Mouse (Mus musculus) stomach, embryonic 16.5 days (tissue): ENCODE data around the gene Reep6. TPM values are rescaled to one million over a fixed set of nuclear protein-coding genes. Genes with fewer than 3 reads are reported as not detected.
A peak's percentile ranks its signal among the peaks of the same experiment; 100 is the strongest.

Source experiments
- ATAC-seq: fragments of 200-750 bp; cut with Nextera tagmentation; 2 replicates; pipeline ENCODE4 v1.8.0; 2017; ENCODE audit warnings: moderate number of reproducible peaks, moderate TSS enrichment; ENCODE audit not compliant: insufficient read depth, low FRiP score
- H3K27ac ChIP-seq: fragments of 300-500 bp; sonication (generic); 2 replicates; pipeline ENCODE4 v1.5.1; 2014; ENCODE audit warnings: low read length
- H3K27me3 ChIP-seq: fragments of 300-500 bp; sonication (generic); 2 replicates; pipeline ENCODE4 v1.6.1; 2014; ENCODE audit warnings: low read length, control low read depth, mixed read lengths; ENCODE audit not compliant: control insufficient read depth, insufficient read depth
- H3K36me3 ChIP-seq: fragments of 300-500 bp; sonication (generic); 2 replicates; pipeline ENCODE4 v1.6.1; 2014; ENCODE audit warnings: low read length; ENCODE audit not compliant: control insufficient read depth, insufficient read depth
- H3K4me1 ChIP-seq: fragments of 300-500 bp; sonication (generic); 2 replicates; pipeline ENCODE4 v1.6.1; 2014; ENCODE audit warnings: low read length, control low read depth, mixed read lengths; ENCODE audit not compliant: control insufficient read depth, insufficient read depth
- H3K4me2 ChIP-seq: fragments of 300-500 bp; sonication (generic); 2 replicates; pipeline ENCODE4 v1.6.1; 2014; ENCODE audit warnings: low read depth, low read length, mixed read lengths
- H3K4me3 ChIP-seq: fragments of 300-500 bp; sonication (generic); replicated peaks from 2 replicates; pipeline ENCODE4 v1.5.1; 2014; ENCODE audit warnings: mild to moderate bottlenecking, low read length
- H3K9ac ChIP-seq: fragments of 300-500 bp; sonication (generic); 2 replicates; pipeline ENCODE4 v1.6.1; 2014; ENCODE audit warnings: low read length
- H3K9me3 ChIP-seq: fragments of 300-500 bp; sonication (generic); replicated peaks from 2 replicates; pipeline ENCODE4 v1.6.1; 2016; ENCODE audit warnings: low read length, control low read depth; ENCODE audit not compliant: control insufficient read depth
- WGBS: fragments of 180-500 bp; shearing (Covaris S2); extraction: QIAGEN DNeasy Blood & Tissue Kit; methylation state at CpG from one replicate; pipeline ENCODE4 v1.1.7; 2014; 5-methylcytosine and 5-hydroxymethylcytosine counted together
- polyA plus RNA-seq: library from polyadenylated mRNA; unstranded; fragments of >200 nt; fragmentation: Nextera tagmentation; extraction: Ambion mirVana; gene quantifications from 2 replicates; pipeline ENCODE4 v1.2.1, GENCODE M21; 2015

The Reep6 gene
- polyA plus RNA-seq, 1 experiment from 2014 or later, result 45.2 TPM

- Histone ChIP-seq H3K27ac (no peak overlapping the region), H3K4me3 (peak overlapping the region; percentile 66), H3K9me3 (no peaks in the 10 kb centered on the region), H3K36me3 (peaks cover 5% of the 10 kb centered on the region; the same call in 1 of the 2 replicates), H3K27me3 (peaks cover 2% of the 10 kb centered on the region), H3K4me2 (peak overlapping the region; percentile 96), H3K9ac (peak overlapping the region; percentile 75), H3K4me1 (peaks cover 13% of the 10 kb centered on the region; the same call in 1 of the 2 replicates)
- no peak for ATAC-seq
- 89% methylated on average over 21 of the region's 21 CpGs for WGBS
These were observed 7.8 kb upstream of the Reep6 start for GRCm38 (mm10) chr10:80321670-80322581.

GRCm38 (mm10) chr10:80322811-80323211 lies 6.9 kb upstream of the Reep6 start:
- no peaks in the 10 kb centered on the region; the same call in 1 of the 2 replicates for H3K27me3 ChIP-seq
- peak overlapping the region; percentile 75 for H3K9ac ChIP-seq
- no peaks in the 10 kb centered on the region for H3K9me3 ChIP-seq
- 4% methylated on average over 28 of the region's 28 CpGs for WGBS
- H3K4me3 ChIP-seq, result peak overlapping the region; percentile 66
- H3K36me3 ChIP-seq, result peaks cover 2% of the 10 kb centered on the region; the same call in 1 of the 2 replicates
- H3K4me1 ChIP-seq, result peaks cover 13% of the 10 kb centered on the region; the same call in 1 of the 2 replicates
- no peak overlapping the region for H3K27ac ChIP-seq
- peak; percentile 11; the same call in 1 of the 2 replicates for ATAC-seq
- peak overlapping the region; percentile 96 for H3K4me2 ChIP-seq

GRCm38 (mm10) chr10:80323261-80324119 lies 6.3 kb upstream of the Reep6 start:
- Histone ChIP-seq H3K36me3 (no peaks in the 10 kb centered on the region), H3K27me3 (no peaks in the 10 kb centered on the region; the same call in 1 of the 2 replicates), H3K9ac (peak overlapping the region; percentile 75), H3K4me1 (peaks cover 13% of the 10 kb centered on the region; the same call in 1 of the 2 replicates), H3K4me2 (peak overlapping the region; percentile 96), H3K9me3 (no peaks in the 10 kb centered on the region), H3K4me3 (peak overlapping the region; percentile 66), H3K27ac (peak overlapping the region; percentile 37)
- ATAC-seq, result peak; percentile 63
- 1% methylated on average over 45 of the region's 46 CpGs for WGBS

GRCm38 (mm10) chr10:80324120-80325037 lies 5.4 kb upstream of the Reep6 start:
- 78% methylated on average over 17 of the region's 17 CpGs for WGBS
- peaks cover 14% of the 10 kb centered on the region; the same call in 1 of the 2 replicates for H3K4me1 ChIP-seq
- H3K27me3 ChIP-seq, result no peaks in the 10 kb centered on the region; the same call in 1 of the 2 replicates
- no peak for ATAC-seq
- H3K27ac ChIP-seq, result no peak overlapping the region
- no peaks in the 10 kb centered on the region for H3K36me3 ChIP-seq
- no peaks in the 10 kb centered on the region for H3K9me3 ChIP-seq
- H3K4me3 ChIP-seq, result peak overlapping the region; percentile 66
- H3K9ac ChIP-seq, result 0 out of 2 replicates have a peak overlapping the region, but pooled peaks have one; percentile 75
- H3K4me2 ChIP-seq, result peak overlapping the region; percentile 96

GRCm38 (mm10) chr10:80325045-80325444 lies 4.7 kb upstream of the Reep6 start:
- no peak overlapping the region for H3K9ac ChIP-seq
- no peak for ATAC-seq
- no peak overlapping the region for H3K27ac ChIP-seq
- H3K4me1 ChIP-seq, result peaks cover 15% of the 10 kb centered on the region; the same call in 1 of the 2 replicates
- H3K9me3 ChIP-seq, result no peaks in the 10 kb centered on the region
- no peak overlapping the region for H3K4me2 ChIP-seq
- no peaks in the 10 kb centered on the region for H3K36me3 ChIP-seq
- no peak overlapping the region for H3K4me3 ChIP-seq
- WGBS, result 69% methylated on average over 21 of the region's 21 CpGs
- no peaks in the 10 kb centered on the region; the same call in 1 of the 2 replicates for H3K27me3 ChIP-seq

GRCm38 (mm10) chr10:80330084-80330483 lies 331 bp downstream of the Reep6 start:
- H3K9me3 ChIP-seq, result no peaks in the 10 kb centered on the region
- peak overlapping the region; percentile 97 for H3K4me2 ChIP-seq
- peak overlapping the region; percentile 76 for H3K27ac ChIP-seq
- under 1% methylated on average over 41 of the region's 41 CpGs for WGBS
- H3K36me3 ChIP-seq, result no peaks in the 10 kb centered on the region
- peak overlapping the region; percentile 60 for H3K4me3 ChIP-seq
- H3K9ac ChIP-seq, result peak overlapping the region; percentile 74
- peaks cover 27% of the 10 kb centered on the region for H3K4me1 ChIP-seq
- ATAC-seq, result no peak
- H3K27me3 ChIP-seq, result no peaks in the 10 kb centered on the region

GRCm38 (mm10) chr10:80330888-80331287 lies 1.1 kb downstream of the Reep6 start:
- Histone ChIP-seq H3K27me3 (no peaks in the 10 kb centered on the region), H3K9me3 (no peaks in the 10 kb centered on the region), H3K36me3 (no peaks in the 10 kb centered on the region), H3K4me1 (peaks cover 27% of the 10 kb centered on the region), H3K27ac (peak overlapping the region; percentile 76), H3K4me3 (peak overlapping the region; percentile 60), H3K4me2 (peak overlapping the region; percentile 97), H3K9ac (peak overlapping the region; percentile 74)
- no peak for ATAC-seq
- WGBS, result 48% methylated on average over 2 of the region's 2 CpGs
